Mouse (Mus musculus) heart, embryonic 14.5 days (tissue): ENCODE data around the gene Bbs9. TPM values are rescaled to one million over a fixed set of nuclear protein-coding genes. Genes with fewer than 3 reads are reported as not detected.

Experiments
- ATAC-seq: fragments of 200-750 bp; cut with Nextera tagmentation; 2 replicates; pipeline ENCODE4 v1.8.0; 2017; ENCODE audit warnings: low read depth, moderate TSS enrichment; ENCODE audit not compliant: insufficient number of reproducible peaks, insufficient read depth, low FRiP score
- H3K27ac ChIP-seq, 2 experiments: fragments of 200-500 bp in 1 of 2; fragments of 300-500 bp in 1 of 2; sonication (generic) in 1 of 2; replicated peaks in 1 of 2; 2 replicates each; pipeline ENCODE4 v1.5.1; 2012 to 2014; ENCODE audit warnings: low read depth in 2 of 2, low read length in 2 of 2, control low read depth in 1 of 2, mild to moderate bottlenecking in 1 of 2, mixed read lengths in 1 of 2; ENCODE audit not compliant: control insufficient read depth in 1 of 2, insufficient read depth in 1 of 2
- H3K27me3 ChIP-seq: fragments of 300-500 bp; sonication (generic); 2 replicates; pipeline ENCODE4 v1.6.1; 2014; ENCODE audit warnings: mild to moderate bottlenecking, low read length, control low read depth; ENCODE audit not compliant: control insufficient read depth, insufficient read depth
- H3K36me3 ChIP-seq: fragments of 300-500 bp; sonication (generic); 2 replicates; pipeline ENCODE4 v1.6.1; 2014; ENCODE audit warnings: mild to moderate bottlenecking, control low read depth, low read length, mixed read lengths; ENCODE audit not compliant: control insufficient read depth, insufficient read depth
- H3K4me1 ChIP-seq, 2 experiments: fragments of 200-500 bp in 1 of 2; fragments of 300-500 bp in 1 of 2; sonication (generic) in 1 of 2; 2 replicates each; pipeline ENCODE4 v1.6.1; 2012 to 2014; ENCODE audit warnings: low read length in 2 of 2, control low read depth in 1 of 2, mixed read lengths in 1 of 2; ENCODE audit not compliant: control insufficient read depth in 2 of 2, insufficient read depth in 2 of 2
- H3K4me2 ChIP-seq: fragments of 300-500 bp; sonication (generic); 2 replicates; pipeline ENCODE4 v1.6.1; 2014; ENCODE audit warnings: mild to moderate bottlenecking, low read length
- H3K4me3 ChIP-seq, 2 experiments: fragments of 200-500 bp in 1 of 2; fragments of 300-500 bp in 1 of 2; sonication (generic) in 1 of 2; 2 replicates each; pipeline ENCODE4 v1.5.1; 2012 to 2014; ENCODE audit warnings: low read length in 2 of 2, mild to moderate bottlenecking in 2 of 2, control low read depth in 1 of 2, low read depth in 1 of 2, moderate library complexity in 1 of 2; ENCODE audit not compliant: control insufficient read depth in 1 of 2, insufficient read depth in 1 of 2
- H3K9ac ChIP-seq: fragments of 300-500 bp; sonication (generic); 2 replicates; pipeline ENCODE4 v1.6.1; 2014; ENCODE audit warnings: mild to moderate bottlenecking, low read length
- H3K9me3 ChIP-seq: fragments of 300-500 bp; sonication (generic); 2 replicates; pipeline ENCODE4 v1.6.1; 2016; ENCODE audit warnings: low read length, control low read depth; ENCODE audit not compliant: control insufficient read depth
- WGBS: fragments of 180-500 bp; shearing (Covaris S2); extraction: QIAGEN DNeasy Blood & Tissue Kit; methylation state at CpG from one replicate; pipeline ENCODE4 v1.1.7; 2014; 5-methylcytosine and 5-hydroxymethylcytosine counted together
- polyA plus RNA-seq: library from polyadenylated mRNA; unstranded; fragments of >200 nt; fragmentation: Nextera tagmentation; extraction: Ambion mirVana; gene quantifications from 2 replicates; pipeline ENCODE4 v1.2.1, GENCODE M21; 2014

Gene Bbs9
- polyA plus RNA-seq, 1 experiment from 2014 or later = 11.6 TPM

DNA sequence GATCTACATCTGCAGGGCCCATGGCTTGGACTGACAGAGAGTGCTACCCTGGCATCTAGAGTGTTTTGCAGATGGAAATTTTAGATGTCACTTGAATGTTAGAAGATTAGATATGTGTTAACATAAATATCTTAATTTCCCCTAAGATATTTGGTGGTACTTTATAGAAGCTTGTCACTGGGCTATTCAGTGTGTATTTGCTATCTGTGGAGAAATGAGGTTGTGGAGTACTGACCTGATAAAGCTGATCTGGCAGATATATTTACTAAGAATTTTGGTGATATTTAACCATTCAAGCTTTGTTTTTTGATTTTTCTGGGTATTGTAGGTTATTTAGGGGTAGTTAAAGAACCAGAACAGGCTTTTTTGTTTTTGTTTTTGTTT, 276.0 kb downstream of the Bbs9 start:
- Histone ChIP-seq H3K9me3 (0 out of 2 replicates have a peak, but pooled peaks cover 4% of the 10 kb centered on the region), H3K4me2 (no peak overlapping the region), H3K4me3 (no peak overlapping the region), H3K9ac (no peak overlapping the region), H3K27me3 (no peaks in the 10 kb centered on the region), H3K27ac (no peak overlapping the region), H3K4me1 (peaks cover 0 to 10% of the 10 kb centered on the region in 2 experiments; a peak in 3 of 4 replicates), H3K36me3 (no peaks in the 10 kb centered on the region)
- no peak for ATAC-seq

DNA sequence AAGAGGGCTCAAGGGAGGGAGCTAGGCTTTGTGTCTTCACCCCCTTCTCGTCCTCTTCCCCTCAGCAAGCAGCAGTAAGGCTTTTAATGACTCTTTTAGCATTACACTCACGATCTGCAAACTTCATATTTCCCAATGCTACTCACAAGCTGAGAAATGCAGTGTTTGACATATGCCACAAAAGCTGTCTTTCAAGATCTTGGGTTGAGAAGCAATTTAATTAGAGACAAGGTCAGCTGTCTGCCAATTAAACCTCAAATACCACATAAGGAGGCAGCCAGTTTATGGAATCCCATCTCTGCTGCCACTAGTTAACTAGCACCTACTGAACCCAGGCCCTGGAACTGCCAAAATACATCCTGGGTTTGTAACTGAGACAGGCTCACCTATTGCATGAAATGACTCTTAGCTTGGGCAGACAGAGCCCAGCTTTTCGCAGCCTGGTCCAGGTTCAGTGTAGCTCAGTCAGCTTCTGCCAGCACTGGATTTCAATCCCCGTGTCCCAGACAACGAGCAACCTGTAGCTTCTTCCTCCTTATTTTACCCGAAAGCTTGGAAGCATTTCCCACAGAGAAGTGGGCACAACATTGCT, 278.7 kb downstream of the Bbs9 start:
- no peak for ATAC-seq
- H3K36me3 ChIP-seq = no peaks in the 10 kb centered on the region
- H3K9ac ChIP-seq = no peak overlapping the region
- no peaks in the 10 kb centered on the region for H3K27me3 ChIP-seq
- no peak overlapping the region for H3K4me2 ChIP-seq
- H3K9me3 ChIP-seq = 0 out of 2 replicates have a peak, but pooled peaks cover 4% of the 10 kb centered on the region
- no peaks in the 10 kb centered on the region for H3K4me1 ChIP-seq
- WGBS = 86% methylated on average over 6 of the region's 6 CpGs
- H3K4me3 ChIP-seq = no peak overlapping the region
- H3K27ac ChIP-seq = no peak overlapping the region

DNA sequence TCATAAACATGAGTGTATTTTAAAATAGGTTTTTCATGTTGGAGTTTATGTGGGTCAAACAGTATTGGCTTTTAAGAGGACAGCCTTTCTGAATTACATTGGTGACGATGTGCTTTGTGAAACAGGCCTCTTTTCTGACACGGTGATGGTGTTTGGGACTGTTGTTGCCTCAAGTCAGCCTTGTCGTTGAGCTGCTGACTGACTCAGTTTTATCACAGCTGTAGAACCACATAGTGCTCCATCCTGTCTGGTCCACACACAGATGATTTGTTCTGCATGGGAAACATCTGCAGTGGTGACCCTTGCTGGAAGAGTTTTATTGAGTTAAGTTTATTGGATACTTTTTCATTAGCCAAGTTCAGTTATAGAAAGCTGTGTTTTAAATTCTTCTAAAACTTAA, 283.0 kb downstream of the Bbs9 start:
- H3K4me2 ChIP-seq = no peak overlapping the region
- no peaks in the 10 kb centered on the region; a peak in 1 of 4 replicates for H3K4me1 ChIP-seq
- H3K36me3 ChIP-seq = no peaks in the 10 kb centered on the region
- no peak overlapping the region for H3K9ac ChIP-seq
- H3K4me3 ChIP-seq = no peak overlapping the region
- H3K27me3 ChIP-seq = no peaks in the 10 kb centered on the region
- H3K27ac ChIP-seq = no peak overlapping the region
- ATAC-seq = no peak
- no peaks in the 10 kb centered on the region for H3K9me3 ChIP-seq
- WGBS = 54% methylated on average over 3 of the region's 3 CpGs

DNA sequence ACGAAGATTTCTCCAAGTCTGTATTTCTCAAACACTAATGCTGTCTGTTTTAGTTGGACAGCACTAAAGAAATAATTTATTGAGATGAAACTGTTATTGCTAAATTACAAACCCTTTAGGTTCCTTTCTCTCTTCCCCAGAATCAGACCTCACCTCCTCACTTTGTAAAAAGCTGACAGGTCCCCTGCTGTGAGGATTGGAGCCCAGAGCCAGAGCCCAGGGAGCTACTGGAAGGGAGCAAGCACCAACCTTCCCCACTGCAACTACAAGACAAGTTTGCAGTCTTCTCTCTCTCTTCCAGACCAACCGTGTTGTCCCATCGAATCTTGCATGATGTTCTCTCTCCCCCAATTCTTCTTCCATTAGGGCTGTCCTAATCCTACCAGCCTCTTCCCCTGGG, 283.7 kb downstream of the Bbs9 start:
- no peaks in the 10 kb centered on the region for H3K9me3 ChIP-seq
- no peak overlapping the region for H3K27ac ChIP-seq
- no peak overlapping the region for H3K9ac ChIP-seq
- no peak for ATAC-seq
- no peak overlapping the region for H3K4me2 ChIP-seq
- no peaks in the 10 kb centered on the region for H3K36me3 ChIP-seq
- 54% methylated on average over 3 of the region's 3 CpGs for whole genome bisulfite sequencing
- no peaks in the 10 kb centered on the region; a peak in 1 of 4 replicates for H3K4me1 ChIP-seq
- no peak overlapping the region for H3K4me3 ChIP-seq
- no peaks in the 10 kb centered on the region for H3K27me3 ChIP-seq

DNA sequence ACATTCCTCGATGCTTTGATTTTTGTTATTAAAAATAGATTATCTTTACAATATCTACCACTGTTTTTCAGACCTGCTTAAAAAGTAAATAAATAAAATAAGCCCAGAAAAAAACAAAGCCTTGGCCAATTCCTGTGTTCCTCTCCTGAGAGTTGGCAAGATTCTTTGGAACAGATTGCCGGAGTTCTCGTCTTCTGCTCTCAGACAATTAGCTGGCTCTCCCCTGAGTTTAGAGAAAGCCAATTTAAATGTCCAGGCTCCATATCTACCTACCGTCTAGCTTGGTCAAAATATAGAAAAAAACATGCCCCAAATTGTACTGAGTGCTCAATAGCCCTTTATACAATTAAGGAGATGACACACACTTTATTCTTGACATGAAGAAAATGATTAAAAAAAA, 284.9 kb downstream of the Bbs9 start:
- no peaks in the 10 kb centered on the region; a peak in 1 of 4 replicates for H3K4me1 ChIP-seq
- no peaks in the 10 kb centered on the region for H3K9me3 ChIP-seq
- no peaks in the 10 kb centered on the region for H3K36me3 ChIP-seq
- ATAC-seq = no peak
- H3K4me3 ChIP-seq = no peak overlapping the region
- no peak overlapping the region for H3K4me2 ChIP-seq
- H3K9ac ChIP-seq = no peak overlapping the region
- H3K27ac ChIP-seq = no peak overlapping the region
- 92% methylated on average over 4 of the region's 4 CpGs for WGBS
- H3K27me3 ChIP-seq = no peaks in the 10 kb centered on the region

DNA sequence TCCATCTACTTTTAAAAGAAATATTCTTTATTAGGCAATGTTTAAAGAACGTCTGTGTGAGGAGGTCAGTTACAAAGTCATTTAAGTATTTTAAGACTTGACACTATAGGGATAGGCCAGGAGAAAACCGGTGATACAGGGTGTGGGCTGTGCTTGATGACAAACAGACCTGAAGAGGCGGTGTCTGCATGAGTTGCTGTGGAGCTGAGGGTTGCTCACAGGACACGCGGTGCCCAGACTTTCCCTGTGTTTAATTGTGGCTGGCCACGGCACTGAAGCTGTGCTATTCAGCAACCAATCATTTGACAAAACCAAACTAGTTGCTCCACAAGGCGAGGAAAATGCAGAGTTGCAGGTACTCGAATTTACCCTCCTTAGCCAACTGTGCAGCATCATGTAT, 286.0 kb downstream of the Bbs9 start:
- H3K4me1 ChIP-seq = no peaks in the 10 kb centered on the region; a peak in 1 of 4 replicates
- H3K4me3 ChIP-seq = no peak overlapping the region
- H3K27ac ChIP-seq = no peak overlapping the region
- H3K9ac ChIP-seq = no peak overlapping the region
- H3K4me2 ChIP-seq = no peak overlapping the region
- H3K9me3 ChIP-seq = no peaks in the 10 kb centered on the region
- WGBS = 63% methylated on average over 8 of the region's 8 CpGs
- no peaks in the 10 kb centered on the region for H3K36me3 ChIP-seq
- H3K27me3 ChIP-seq = no peaks in the 10 kb centered on the region
- no peak for ATAC-seq

DNA sequence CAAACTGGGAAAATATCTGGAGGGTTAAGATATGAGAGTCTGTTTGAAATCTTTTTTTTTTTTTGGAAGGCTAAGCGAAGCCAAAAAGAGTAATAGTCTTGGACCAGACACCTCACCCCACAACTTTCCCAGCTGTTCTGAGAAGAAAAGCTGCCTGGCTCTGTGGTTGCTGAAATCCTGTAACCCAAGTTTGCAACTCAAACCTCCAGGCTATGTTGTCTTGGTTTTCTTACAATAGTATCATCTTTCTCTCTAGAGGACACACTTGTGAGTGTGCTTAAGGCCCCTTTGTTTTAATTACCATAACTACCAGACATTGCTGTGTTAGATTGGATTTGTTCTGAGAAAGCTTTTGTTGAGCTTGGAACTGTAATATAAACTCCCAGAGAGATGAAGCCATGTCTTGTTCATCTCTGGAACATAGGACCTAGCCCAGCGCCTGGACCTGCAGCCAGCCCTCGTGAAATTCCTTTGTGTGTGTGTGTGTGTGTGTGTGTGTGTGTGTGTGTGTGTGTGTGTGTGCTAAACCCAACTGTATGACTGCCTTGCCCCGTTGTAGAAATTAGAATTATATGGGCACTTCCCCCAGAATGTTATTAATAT, 290.2 kb downstream of the Bbs9 start:
- no peak overlapping the region for H3K4me3 ChIP-seq

DNA sequence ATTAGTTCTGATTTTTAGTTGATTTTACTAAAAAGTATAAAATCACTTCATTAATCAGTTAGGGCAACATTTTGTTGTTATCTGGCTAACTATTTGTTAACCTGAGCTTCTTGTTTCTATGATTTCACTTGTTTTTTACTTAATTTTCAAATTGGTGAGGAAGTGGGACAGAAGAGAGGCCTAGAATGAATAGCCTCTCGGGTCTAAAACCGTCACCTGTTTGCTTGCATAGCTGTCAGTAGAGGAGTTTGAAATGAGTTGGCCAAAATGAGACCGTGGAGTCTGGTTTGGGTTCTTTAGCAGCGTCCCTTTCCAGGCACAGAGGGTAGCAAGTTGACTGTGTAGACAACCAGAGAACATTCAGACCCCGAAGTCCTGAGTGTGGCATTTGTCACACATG, 291.6 kb downstream of the Bbs9 start:
- Histone ChIP-seq H3K9ac (no peak overlapping the region), H3K36me3 (no peaks in the 10 kb centered on the region), H3K4me3 (no peak overlapping the region), H3K4me2 (no peak overlapping the region), H3K4me1 (no peaks in the 10 kb centered on the region), H3K9me3 (no peaks in the 10 kb centered on the region), H3K27ac (no peak overlapping the region), H3K27me3 (no peaks in the 10 kb centered on the region)
- WGBS = 73% methylated on average over 5 of the region's 5 CpGs
- no peak for ATAC-seq

More for the DNA sequence above, 290.2 kb downstream of the Bbs9 start:
- Histone ChIP-seq H3K9ac (no peak overlapping the region), H3K36me3 (no peaks in the 10 kb centered on the region), H3K4me2 (no peak overlapping the region), H3K27me3 (no peaks in the 10 kb centered on the region), H3K4me1 (no peaks in the 10 kb centered on the region; a peak in 1 of 4 replicates), H3K27ac (no peak overlapping the region), H3K9me3 (no peaks in the 10 kb centered on the region)
- WGBS = 72% methylated on average over 4 of the region's 4 CpGs
- ATAC-seq = no peak
